13 mouse cellular contexts compared by ENCODE assay signal in genomic region chr10:94097081-94097845, GRCm38 (mm10). TPM values are rescaled to one million over a fixed set of nuclear protein-coding genes. Genes with fewer than 3 reads are reported as not detected.
DNase-seq lines count a peak whose midpoint lies in the region; ATAC-seq and TF ChIP-seq lines count a peak whose summit lies in the region.
"Had no signal": no experiment of that assay in that cellular context is flagged by ENCODE, and none has a peak within 500 bp of the region (broad histone marks: within the 10 kb centered on the region; RNA-seq: fewer than 3 reads in every experiment).

No protein-coding gene starts in this region.

- H3K4me1 ChIP-seq in heart, embryonic 10.5 days, result peaks cover 19% of the 10 kb centered on the region; the same call in 1 of the 2 replicates
- no peaks in the 10 kb centered on the region for H3K4me1 ChIP-seq in midbrain, embryonic 13.5 days (replicated peaks)
- H3K4me1 ChIP-seq in midbrain, embryonic 14.5 days (ENCODE audit: control insufficient read depth, insufficient read depth, low read length), result no peaks in the 10 kb centered on the region
- peaks cover 15 to 22% of the 10 kb centered on the region in 2 experiments for H3K4me1 ChIP-seq in liver, embryonic 14.5 days (replicated peaks; ENCODE audit: control insufficient read depth in 2 of 2, insufficient read depth in 2 of 2, low read length in 1 of 2)
- H3K4me1 ChIP-seq in hindbrain, embryonic 11.5 days (replicated peaks; ENCODE audit: control insufficient read depth, insufficient read depth, low read length), result 0 out of 2 replicates have a peak, but pooled peaks cover 2% of the 10 kb centered on the region

- H3K9me3 ChIP-seq in heart, embryonic 10.5 days, result no peaks in the 10 kb centered on the region
- 0 out of 2 replicates have a peak, but pooled peaks cover 3% of the 10 kb centered on the region for H3K9me3 ChIP-seq in midbrain, embryonic 13.5 days
- H3K9me3 ChIP-seq in midbrain, embryonic 14.5 days (ENCODE audit: control insufficient read depth, low read length), result peaks cover 3% of the 10 kb centered on the region; the same call in 1 of the 2 replicates
- no peaks in the 10 kb centered on the region for H3K9me3 ChIP-seq in liver, embryonic 14.5 days (ENCODE audit: control insufficient read depth, low read length)
- H3K9me3 ChIP-seq in hindbrain, embryonic 11.5 days (ENCODE audit: control insufficient read depth, low read length), result no peaks in the 10 kb centered on the region

- TF ChIP-seq CTCF in liver, embryonic 14.5 days (IDR thresholded peaks at IDR 0.05; ENCODE audit: low read depth), result 0 out of 2 replicates have a peak, but pooled peaks have one; percentile 1

- TF ChIP-seq EP300 in liver, embryonic 14.5 days (IDR thresholded peaks at IDR 0.05; ENCODE audit: low read depth), result no peak

- no peak overlapping the region for H3K4me3 ChIP-seq in heart, embryonic 10.5 days
- H3K4me3 ChIP-seq in midbrain, embryonic 13.5 days (replicated peaks), result no peak overlapping the region
- H3K4me3 ChIP-seq in midbrain, embryonic 14.5 days (replicated peaks; ENCODE audit: low read depth, low read length), result no peak overlapping the region
- no peak overlapping the region for H3K4me3 ChIP-seq in liver, embryonic 14.5 days (ENCODE audit: insufficient read depth in 1 of 2, low read depth in 2 of 2, low read length in 2 of 2)
- H3K4me3 ChIP-seq in hindbrain, embryonic 11.5 days (ENCODE audit: low read depth, low read length), result no peak overlapping the region
- H3K4me3 ChIP-seq: layer of hippocampus, adult 2 months had no signal

- no peaks in the 10 kb centered on the region for H3K27me3 ChIP-seq in heart, embryonic 10.5 days (ENCODE audit: insufficient read depth, poor library complexity, severe bottlenecking)
- H3K27me3 ChIP-seq in midbrain, embryonic 13.5 days, result no peaks in the 10 kb centered on the region
- no peaks in the 10 kb centered on the region for H3K27me3 ChIP-seq in midbrain, embryonic 14.5 days (ENCODE audit: control insufficient read depth, insufficient read depth, low read length)
- H3K27me3 ChIP-seq in liver, embryonic 14.5 days (ENCODE audit: control insufficient read depth, insufficient read depth, low read length), result no peaks in the 10 kb centered on the region
- H3K27me3 ChIP-seq in hindbrain, embryonic 11.5 days (ENCODE audit: control insufficient read depth, insufficient read depth, low read length), result no peaks in the 10 kb centered on the region

- no peak for DNase-seq in heart, embryonic 10.5 days (ENCODE audit: low spot score)
- DNase-seq in heart, adult 9 months (ENCODE audit: low spot score in 2 of 2), result no peak
- DNase-seq in midbrain, embryonic 14.5 days, result no peak
- DNase-seq in liver, embryonic 14.5 days (ENCODE audit: low read depth in 3 of 3, low spot score in 3 of 3), result peak in 2 of 3 experiments; percentile 32 to 49
- DNase-seq in left cerebral cortex, adult 9 months (ENCODE audit: low spot score in 2 of 2), result no peak
- DNase-seq in hindbrain, embryonic 11.5 days (ENCODE audit: low spot score), result no peak
- no peak for DNase-seq in kidney, postnatal 36 days
- DNase-seq: cerebellum, postnatal 10 days; gastrocnemius, postnatal 10 days; right cerebral cortex, adult 18-20 months had no signal

- H3K9ac ChIP-seq in midbrain, embryonic 13.5 days (replicated peaks), result no peak overlapping the region
- H3K9ac ChIP-seq in midbrain, embryonic 14.5 days (replicated peaks; ENCODE audit: low read length), result no peak overlapping the region
- no peak overlapping the region for H3K9ac ChIP-seq in liver, embryonic 14.5 days (replicated peaks)
- no peak overlapping the region for H3K9ac ChIP-seq in hindbrain, embryonic 11.5 days (ENCODE audit: low read depth, low read length)

- peak overlapping the region; percentile 24; the same call in 1 of the 2 replicates for H3K27ac ChIP-seq in heart, embryonic 10.5 days
- H3K27ac ChIP-seq in midbrain, embryonic 13.5 days, result no peak overlapping the region
- no peak overlapping the region for H3K27ac ChIP-seq in midbrain, embryonic 14.5 days (replicated peaks; ENCODE audit: low read depth, low read length)
- H3K27ac ChIP-seq in liver, embryonic 14.5 days, result peak overlapping the region; percentile 13
- no peak overlapping the region for H3K27ac ChIP-seq in hindbrain, embryonic 11.5 days (ENCODE audit: low read depth, low read length)
- H3K27ac ChIP-seq: layer of hippocampus, adult 2 months had no signal

- peaks cover under 1% of the 10 kb centered on the region; the same call in 1 of the 2 replicates for H3K36me3 ChIP-seq in heart, embryonic 10.5 days
- H3K36me3 ChIP-seq in midbrain, embryonic 13.5 days, result 0 out of 2 replicates have a peak, but pooled peaks cover under 1% of the 10 kb centered on the region
- no peaks in the 10 kb centered on the region for H3K36me3 ChIP-seq in midbrain, embryonic 14.5 days (ENCODE audit: control insufficient read depth, insufficient read depth, low read length)
- H3K36me3 ChIP-seq in liver, embryonic 14.5 days (replicated peaks; ENCODE audit: control insufficient read depth, insufficient read depth, low read depth), result peaks cover under 1% of the 10 kb centered on the region; the same call in 1 of the 2 replicates
- H3K36me3 ChIP-seq in hindbrain, embryonic 11.5 days (ENCODE audit: control insufficient read depth, insufficient read depth, low read length), result 0 out of 2 replicates have a peak, but pooled peaks cover 2% of the 10 kb centered on the region

- no peak overlapping the region for H3K4me2 ChIP-seq in midbrain, embryonic 13.5 days (replicated peaks)
- H3K4me2 ChIP-seq in midbrain, embryonic 14.5 days (ENCODE audit: low read length), result no peak overlapping the region
- H3K4me2 ChIP-seq in liver, embryonic 14.5 days (ENCODE audit: low read depth), result peak overlapping the region; percentile 25
- no peak overlapping the region for H3K4me2 ChIP-seq in hindbrain, embryonic 11.5 days (replicated peaks; ENCODE audit: low read depth, low read length)

- 71% methylated on average over 3 of the region's 3 CpGs for WGBS in heart, embryonic 10.5 days
- 73% methylated on average over 3 of the region's 3 CpGs for WGBS in midbrain, embryonic 13.5 days
- WGBS in midbrain, embryonic 14.5 days, result 62% methylated on average over 3 of the region's 3 CpGs
- 27% methylated on average over 3 of the region's 3 CpGs for WGBS in liver, embryonic 14.5 days (ENCODE audit: insufficient replicate concordance)
- 58% methylated on average over 3 of the region's 3 CpGs for WGBS in hindbrain, embryonic 11.5 days

- 0 out of 2 replicates have a peak, but pooled peaks have one; percentile 27 for ATAC-seq in midbrain, embryonic 13.5 days
- no peak for ATAC-seq in midbrain, embryonic 14.5 days (ENCODE audit: low FRiP score, low TSS enrichment)
- ATAC-seq in liver, embryonic 14.5 days (ENCODE audit: insufficient read depth), result peak; percentile 83
- no peak for ATAC-seq in hindbrain, embryonic 11.5 days (ENCODE audit: low FRiP score)
- ATAC-seq: inflammation-experienced regulatory T-cells, adult 6 months had no signal

RNA-seq across cellular contexts. Expression of gene Nr2c1, which starts 50.6 kb away (rescaled TPM):
- polyA plus RNA-seq in heart, embryonic 10.5 days (2016; fragmentation: Nextera tagmentation; extraction: Ambion mirVana), result 8.8 and 9.3 TPM in 2 replicates
- 9.5 and 10.0 TPM in 2 replicates for polyA plus RNA-seq in midbrain, embryonic 13.5 days (2015; fragmentation: Nextera tagmentation; extraction: Ambion mirVana)
- polyA plus RNA-seq in midbrain, embryonic 14.5 days (2014; fragmentation: Nextera tagmentation; extraction: Ambion mirVana), result 7.3 and 8.6 TPM in 2 replicates
- polyA plus RNA-seq in liver, embryonic 14.5 days (2012; rRNA removed), result 2.2 and 2.3 TPM in 2 replicates
- 2.2 and 2.5 TPM in 2 replicates for polyA plus RNA-seq in liver, embryonic 14.5 days (2014; fragmentation: Nextera tagmentation; extraction: Ambion mirVana)
- polyA plus RNA-seq in hindbrain, embryonic 11.5 days (2014; fragmentation: Nextera tagmentation; extraction: Ambion mirVana), result 12.3 and 14.3 TPM in 2 replicates

Comparison
In these comparisons a context has a peak if more than half of its experiments do, and no peak if none do; other contexts are left out.
1. ATAC-seq: peak in midbrain, embryonic 13.5 days (single experiment) and liver, embryonic 14.5 days (single experiment); none in midbrain, embryonic 14.5 days (single experiment) and hindbrain, embryonic 11.5 days (single experiment).
2. DNase-seq: peak in liver, embryonic 14.5 days (2 of 3); none in heart, embryonic 10.5 days (single experiment), heart, adult 9 months (0 of 2), midbrain, embryonic 14.5 days (single experiment), left cerebral cortex, adult 9 months (0 of 2), hindbrain, embryonic 11.5 days (single experiment) and kidney, postnatal 36 days (0 of 2).
3. H3K27ac ChIP-seq: peak in heart, embryonic 10.5 days (single experiment) and liver, embryonic 14.5 days (single experiment); none in midbrain, embryonic 13.5 days (single experiment), midbrain, embryonic 14.5 days (single experiment) and hindbrain, embryonic 11.5 days (single experiment).